Mouse (Mus musculus) midbrain, embryonic 16.5 days (tissue): ENCODE data around the gene A030005K14Rik. TPM values are rescaled to one million over a fixed set of nuclear protein-coding genes. Genes with fewer than 3 reads are reported as not detected.
A peak's percentile ranks its signal among the peaks of the same experiment; 100 is the strongest.

Experiments used
- ATAC-seq: fragments of 200-750 bp; cut with Nextera tagmentation; 2 replicates; pipeline ENCODE4 v1.8.0; 2017; ENCODE audit warnings: moderate TSS enrichment
- H3K27ac ChIP-seq: fragments of 300-500 bp; sonication (generic); 2 replicates; pipeline ENCODE4 v1.5.1; 2014; ENCODE audit warnings: mild to moderate bottlenecking, low read length, mixed read lengths
- H3K27me3 ChIP-seq: fragments of 300-500 bp; sonication (generic); 2 replicates; pipeline ENCODE4 v1.6.1; 2014; ENCODE audit warnings: low read depth, low read length, mixed read lengths; ENCODE audit not compliant: control insufficient read depth, insufficient read depth
- H3K36me3 ChIP-seq: fragments of 300-500 bp; sonication (generic); 2 replicates; pipeline ENCODE4 v1.6.1; 2014; ENCODE audit warnings: mild to moderate bottlenecking, low read length, moderate library complexity, mixed read lengths; ENCODE audit not compliant: control insufficient read depth, insufficient read depth
- H3K4me1 ChIP-seq: fragments of 300-500 bp; sonication (generic); 2 replicates; pipeline ENCODE4 v1.6.1; 2014; ENCODE audit warnings: mild to moderate bottlenecking, low read length, mixed read lengths; ENCODE audit not compliant: control insufficient read depth, insufficient read depth
- H3K4me2 ChIP-seq: fragments of 300-500 bp; sonication (generic); 2 replicates; pipeline ENCODE4 v1.6.1; 2014; ENCODE audit warnings: mild to moderate bottlenecking, low read length, mixed read lengths
- H3K4me3 ChIP-seq: fragments of 300-500 bp; sonication (generic); 2 replicates; pipeline ENCODE4 v1.5.1; 2014; ENCODE audit warnings: low read depth, mild to moderate bottlenecking, low read length, moderate library complexity, mixed read lengths
- H3K9ac ChIP-seq: fragments of 300-500 bp; sonication (generic); 2 replicates; pipeline ENCODE4 v1.6.1; 2014; ENCODE audit warnings: low read depth, low read length, mixed read lengths
- H3K9me3 ChIP-seq: fragments of 300-500 bp; sonication (generic); replicated peaks from 2 replicates; pipeline ENCODE4 v1.6.1; 2014; ENCODE audit warnings: mild to moderate bottlenecking, low read length, mixed read lengths; ENCODE audit not compliant: control insufficient read depth, poor library complexity, severe bottlenecking
- WGBS: fragments of 180-500 bp; shearing (Covaris S2); extraction: QIAGEN DNeasy Blood & Tissue Kit; methylation state at CpG from one replicate; pipeline ENCODE4 v1.1.7; 2014; 5-methylcytosine and 5-hydroxymethylcytosine counted together
- polyA plus RNA-seq: library from polyadenylated mRNA; unstranded; fragments of >200 nt; fragmentation: Nextera tagmentation; extraction: Ambion mirVana; gene quantifications from 2 replicates; pipeline ENCODE4 v1.2.1, GENCODE M21; 2015

Gene A030005K14Rik
- polyA plus RNA-seq, 1 experiment from 2014 or later: not detected

- Histone ChIP-seq H3K9me3 (no peaks in the 10 kb centered on the region), H3K4me2 (no peak within 1 kb of the TSS), H3K27ac (no peak within 1 kb of the TSS), H3K36me3 (no peaks in the 10 kb centered on the region), H3K4me1 (peaks cover 5% of the 10 kb centered on the region), H3K27me3 (no peaks in the 10 kb centered on the region), H3K9ac (no peak within 1 kb of the TSS), H3K4me3 (no peak within 1 kb of the TSS)
- WGBS: 98% methylated on average over 2 of the region's 2 CpGs
- ATAC-seq: no peak
Measured at GRCm38 (mm10) chr1:83042380-83042779, 16.8 kb downstream of the A030005K14Rik start, which contains the start of gene Krtap28-10. TSS of gene Krtap28-10 (minus strand) at chr1:83042480.

GRCm38 (mm10) chr1:83039080-83039479 is 20.1 kb downstream of the A030005K14Rik start:
- Histone ChIP-seq H3K4me2 (no peak overlapping the region), H3K9me3 (no peaks in the 10 kb centered on the region), H3K27me3 (no peaks in the 10 kb centered on the region), H3K27ac (no peak overlapping the region), H3K4me1 (peaks cover 5% of the 10 kb centered on the region), H3K36me3 (no peaks in the 10 kb centered on the region), H3K4me3 (no peak overlapping the region), H3K9ac (no peak overlapping the region)
- ATAC-seq: no peak
- 83% methylated on average over 4 of the region's 4 CpGs for WGBS

DNA sequence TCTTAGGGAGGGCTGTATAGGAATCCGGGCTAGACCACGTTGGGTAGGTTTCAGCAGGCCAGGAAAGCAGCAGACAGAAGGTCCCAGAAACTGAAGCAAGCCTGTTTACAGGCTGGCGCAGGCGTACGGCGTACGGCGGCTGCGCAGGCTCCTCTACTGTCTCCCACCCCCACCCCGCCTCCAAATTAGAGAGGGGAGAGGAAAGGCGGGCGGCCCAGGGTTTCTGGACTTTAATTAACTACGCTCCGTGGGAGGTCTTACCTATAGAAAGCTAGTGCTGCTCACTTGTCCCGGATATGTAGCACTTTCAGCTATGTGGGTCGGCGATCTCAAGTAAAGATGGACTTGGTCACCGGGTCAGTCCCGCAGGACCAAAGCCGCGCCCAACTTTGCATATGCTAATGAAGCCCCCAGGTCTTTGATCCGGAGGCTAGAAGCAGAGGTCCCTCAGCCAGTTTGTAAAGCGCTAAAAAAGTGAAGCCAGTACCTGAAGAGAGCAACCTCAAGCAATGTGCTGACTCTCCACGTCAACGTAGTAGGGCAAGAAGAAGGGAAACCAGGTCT is 21.0 kb downstream of the A030005K14Rik start, which contains the start of gene Slc19a3:
Gene Slc19a3, minus strand, starts transcription at position 340 of the 564 bp plus-strand sequence.
- peak within 1 kb of the TSS; percentile 35 for H3K27ac ChIP-seq
- no peaks in the 10 kb centered on the region for H3K27me3 ChIP-seq
- peaks cover 5% of the 10 kb centered on the region for H3K4me1 ChIP-seq
- WGBS: 1% methylated on average over 25 of the region's 25 CpGs
- H3K9me3 ChIP-seq: no peaks in the 10 kb centered on the region
- peak within 1 kb of the TSS; percentile 51 for H3K4me3 ChIP-seq
- ATAC-seq: peak; percentile 96
- peak within 1 kb of the TSS; percentile 66 for H3K9ac ChIP-seq
- H3K4me2 ChIP-seq: peak within 1 kb of the TSS; percentile 66
- H3K36me3 ChIP-seq: no peaks in the 10 kb centered on the region

DNA sequence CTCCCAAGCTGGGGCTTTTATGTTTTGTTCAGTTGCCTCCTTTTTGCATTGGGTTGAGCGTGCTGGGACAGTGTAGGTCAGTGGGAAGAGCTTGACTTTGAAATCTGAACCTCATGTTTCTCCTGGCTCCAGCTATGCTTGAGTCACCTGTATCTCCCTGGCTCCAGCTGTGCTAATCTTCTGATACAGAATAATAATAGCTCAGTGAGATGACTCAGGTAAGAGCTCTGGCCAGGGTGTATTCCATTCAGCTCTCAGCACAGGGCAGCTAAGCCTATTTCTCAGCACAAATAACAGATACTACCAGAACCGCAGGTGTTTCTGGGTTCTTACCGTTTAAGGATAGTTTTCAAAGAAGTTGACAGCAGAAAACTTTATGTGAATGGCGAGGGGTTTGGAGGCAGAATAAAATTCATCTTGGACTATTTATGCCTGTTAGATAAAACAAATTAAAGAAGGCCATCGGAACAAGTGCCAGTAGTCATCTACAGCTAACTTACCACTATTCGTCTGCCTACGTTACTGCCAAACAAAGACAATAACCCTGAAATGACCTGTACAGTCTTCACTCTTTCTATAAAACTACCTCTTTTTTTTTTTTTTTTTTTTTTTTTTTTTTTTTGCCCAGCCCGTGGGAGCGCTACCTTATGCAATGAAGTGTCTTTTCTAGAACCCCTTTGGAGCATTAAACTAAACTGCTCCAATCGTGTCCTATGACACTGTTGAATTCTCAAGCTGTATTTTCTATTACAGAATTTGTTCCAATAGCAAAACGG is 22.1 kb downstream of the A030005K14Rik start:
- Histone ChIP-seq H3K9me3 (no peaks in the 10 kb centered on the region), H3K9ac (no peak overlapping the region), H3K36me3 (no peaks in the 10 kb centered on the region), H3K4me3 (no peak overlapping the region), H3K4me2 (peak overlapping the region; percentile 66), H3K27me3 (no peaks in the 10 kb centered on the region), H3K4me1 (peaks cover 5% of the 10 kb centered on the region), H3K27ac (no peak overlapping the region)
- WGBS: 68% methylated on average over 11 of the region's 11 CpGs
- no peak for ATAC-seq

DNA sequence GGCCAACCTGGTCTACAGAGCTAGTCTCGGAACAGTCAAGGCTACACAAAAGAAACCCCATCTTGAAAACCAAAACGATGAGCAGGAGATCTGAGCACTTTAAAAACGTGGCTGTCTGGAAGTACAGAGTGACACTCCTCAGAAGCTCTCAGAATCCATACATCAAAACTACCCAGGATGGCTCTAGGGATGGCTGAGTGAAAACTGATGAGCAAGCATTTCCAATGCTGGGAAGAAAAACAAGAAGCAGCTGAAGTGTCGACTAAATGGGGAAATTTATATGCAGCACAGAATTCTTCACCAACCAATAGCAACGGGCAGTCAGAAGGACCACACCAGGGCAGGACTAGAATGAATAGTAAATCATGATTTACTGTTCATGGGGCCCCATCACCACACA is 24.7 kb downstream of the A030005K14Rik start:
- no peak overlapping the region for H3K9ac ChIP-seq
- H3K9me3 ChIP-seq: no peaks in the 10 kb centered on the region
- H3K4me3 ChIP-seq: no peak overlapping the region
- ATAC-seq: no peak
- 58% methylated on average over 5 of the region's 5 CpGs for WGBS
- H3K36me3 ChIP-seq: no peaks in the 10 kb centered on the region
- no peak overlapping the region for H3K27ac ChIP-seq
- no peak overlapping the region for H3K4me2 ChIP-seq
- peaks cover 5% of the 10 kb centered on the region for H3K4me1 ChIP-seq
- no peaks in the 10 kb centered on the region for H3K27me3 ChIP-seq

DNA sequence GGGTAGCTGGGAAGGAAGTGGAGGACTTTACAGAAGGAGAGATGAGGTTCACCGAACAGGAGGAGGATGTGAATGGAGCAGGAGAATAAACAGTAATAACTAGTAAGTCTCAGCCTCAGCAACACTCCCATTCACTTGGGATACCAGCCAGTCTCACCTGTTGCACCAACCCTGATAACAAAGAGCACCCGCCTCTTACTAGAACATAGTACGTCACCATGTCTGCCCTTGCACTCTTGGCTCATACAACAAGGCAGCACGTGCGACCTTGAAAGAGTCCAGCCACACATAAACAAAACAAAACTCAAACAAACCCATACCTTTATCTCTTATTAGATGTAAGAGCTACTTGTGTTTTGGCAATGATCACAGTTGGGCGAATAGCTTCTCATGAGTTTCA is 26.7 kb downstream of the A030005K14Rik start:
- ATAC-seq: no peak
- H3K27ac ChIP-seq: no peak overlapping the region
- no peaks in the 10 kb centered on the region for H3K9me3 ChIP-seq
- H3K36me3 ChIP-seq: no peaks in the 10 kb centered on the region
- no peak overlapping the region for H3K4me3 ChIP-seq
- peaks cover under 1% of the 10 kb centered on the region for H3K4me1 ChIP-seq
- H3K9ac ChIP-seq: no peak overlapping the region
- H3K4me2 ChIP-seq: no peak overlapping the region
- H3K27me3 ChIP-seq: no peaks in the 10 kb centered on the region
- WGBS: 95% methylated on average over 6 of the region's 6 CpGs

DNA sequence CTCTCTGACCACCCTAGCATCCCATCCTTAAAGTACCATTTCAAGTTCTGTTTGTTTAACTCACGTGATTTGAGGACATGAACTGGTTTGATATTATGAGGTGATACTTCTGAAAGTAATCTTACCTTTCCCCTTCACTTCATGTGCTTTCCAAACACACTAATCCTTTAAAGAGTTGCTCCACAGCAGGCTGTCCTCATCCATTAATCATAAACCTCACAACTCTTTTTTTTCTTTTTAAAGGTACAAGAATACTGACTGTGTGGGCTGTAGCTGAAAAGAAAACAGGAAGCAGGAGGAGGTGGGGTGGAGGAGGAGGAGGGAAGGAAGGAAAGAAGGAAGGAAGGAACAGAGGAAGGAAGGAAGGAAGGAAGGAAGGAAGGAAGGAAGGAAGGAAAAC is 27.2 kb downstream of the A030005K14Rik start:
- no peaks in the 10 kb centered on the region for H3K4me1 ChIP-seq
- H3K9ac ChIP-seq: no peak overlapping the region
- ATAC-seq: no peak
- H3K27ac ChIP-seq: no peak overlapping the region
- H3K9me3 ChIP-seq: no peaks in the 10 kb centered on the region
- WGBS: 39% methylated on average over 1 of the region's 1 CpGs
- no peaks in the 10 kb centered on the region for H3K36me3 ChIP-seq
- H3K4me3 ChIP-seq: no peak overlapping the region
- H3K4me2 ChIP-seq: no peak overlapping the region
- H3K27me3 ChIP-seq: no peaks in the 10 kb centered on the region

- Histone ChIP-seq H3K27ac (no peak overlapping the region), H3K4me1 (no peaks in the 10 kb centered on the region), H3K9me3 (no peaks in the 10 kb centered on the region), H3K4me3 (no peak overlapping the region), H3K9ac (no peak overlapping the region), H3K4me2 (no peak overlapping the region), H3K27me3 (no peaks in the 10 kb centered on the region), H3K36me3 (no peaks in the 10 kb centered on the region)
- WGBS: 84% methylated on average over 1 of the region's 1 CpGs
- no peak for ATAC-seq
Measured at GRCm38 (mm10) chr1:83016556-83016955, 42.6 kb downstream of the A030005K14Rik start.

DNA sequence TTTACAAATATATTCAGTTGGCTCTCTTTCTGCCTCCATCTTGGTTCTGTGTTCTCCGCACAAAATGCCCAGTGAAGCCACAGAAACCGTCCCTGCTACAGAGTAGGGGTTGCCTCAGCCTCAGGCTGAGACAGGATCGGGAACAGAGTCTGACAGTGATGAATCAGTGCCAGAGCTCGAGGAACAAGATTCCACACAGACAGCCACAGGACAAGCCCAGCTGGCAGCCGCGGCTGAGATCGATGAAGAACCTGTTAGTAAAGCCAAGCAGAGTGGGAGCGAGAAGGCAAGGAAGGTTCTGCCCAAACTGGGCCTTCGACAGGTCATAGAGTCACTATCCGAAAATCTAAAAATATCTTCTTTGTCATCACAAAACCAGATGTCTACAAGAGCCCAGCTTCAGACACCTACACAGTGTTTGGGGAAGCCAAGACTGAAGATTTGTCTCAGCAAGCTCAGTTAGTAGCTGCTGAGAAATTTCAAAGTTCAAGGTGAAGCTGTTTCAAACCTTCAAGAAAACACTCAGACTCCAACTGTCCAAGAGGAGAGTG is 43.8 kb downstream of the A030005K14Rik start:
- Histone ChIP-seq H3K9ac (no peak overlapping the region), H3K4me3 (no peak overlapping the region), H3K4me1 (no peaks in the 10 kb centered on the region), H3K36me3 (no peaks in the 10 kb centered on the region), H3K27ac (no peak overlapping the region), H3K4me2 (no peak overlapping the region), H3K27me3 (no peaks in the 10 kb centered on the region), H3K9me3 (no peaks in the 10 kb centered on the region)
- 89% methylated on average over 10 of the region's 10 CpGs for WGBS
- no peak for ATAC-seq
